Mouse (Mus musculus): Measurements from ENCODE around the gene Spp1. TPM values are rescaled to one million over a fixed set of nuclear protein-coding genes. Genes with fewer than 3 reads are reported as not detected.
A peak's percentile ranks its signal among the peaks of the same experiment; 100 is the strongest.

The Spp1 gene
- total RNA-seq (2021) = 19.6 and 46.5 TPM in 2 replicates
- long read RNA-seq, experiment 1, transcript Spp1-205 (7 exons, 1,456 nt) = minor isoform, 8 of 166 reads
- long read RNA-seq, experiment 1, transcript Spp1-201 (7 exons, 1,410 nt) = major isoform, 153 of 166 reads
- long read RNA-seq, experiment 1, partial matches to known transcripts = 2 of 166 reads
- long read RNA-seq, experiment 1, other reads (novel, unspliced or antisense) = 3 of 166 reads
- long read RNA-seq, experiment 2, transcript Spp1-201 (7 exons, 1,410 nt) = major isoform, 73 of 83 reads
- long read RNA-seq, experiment 2, transcript Spp1-205 (7 exons, 1,456 nt) = minor isoform, 6 of 83 reads
- long read RNA-seq, experiment 2, partial matches to known transcripts = 2 of 83 reads
- long read RNA-seq, experiment 2, other reads (novel, unspliced or antisense) = 0 of 83 reads

GRCm38 (mm10) chr5:104434835-104435301 is at the start of gene Spp1:
Gene Spp1 (plus strand): TSS chr5:104435118.
- no peak for DNase-seq

DNA sequence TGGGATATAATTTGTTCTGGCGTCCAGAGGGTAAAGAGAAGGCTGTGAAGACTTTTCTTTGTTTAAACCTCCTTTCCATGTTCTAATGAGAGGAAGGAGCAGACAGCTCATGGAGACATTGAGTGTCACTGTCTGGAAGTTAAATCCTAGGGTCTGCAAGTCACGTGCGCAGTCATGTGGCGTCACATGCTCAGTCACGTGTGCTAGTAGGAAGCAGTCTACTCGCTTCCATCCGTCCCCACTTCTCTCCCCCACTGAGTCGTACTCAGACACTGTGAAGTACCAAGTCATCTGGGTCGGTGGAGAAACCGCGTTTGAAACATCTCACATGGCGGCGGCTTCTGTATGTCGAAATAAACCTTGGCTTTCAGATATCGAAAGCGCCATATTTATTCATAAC is 49.4 kb upstream of the Spp1 start:
- no peak for DNase-seq

GRCm38 (mm10) chr5:104386908-104387307 is 48.0 kb upstream of the Spp1 start:
- DNase-seq = no peak

DNA sequence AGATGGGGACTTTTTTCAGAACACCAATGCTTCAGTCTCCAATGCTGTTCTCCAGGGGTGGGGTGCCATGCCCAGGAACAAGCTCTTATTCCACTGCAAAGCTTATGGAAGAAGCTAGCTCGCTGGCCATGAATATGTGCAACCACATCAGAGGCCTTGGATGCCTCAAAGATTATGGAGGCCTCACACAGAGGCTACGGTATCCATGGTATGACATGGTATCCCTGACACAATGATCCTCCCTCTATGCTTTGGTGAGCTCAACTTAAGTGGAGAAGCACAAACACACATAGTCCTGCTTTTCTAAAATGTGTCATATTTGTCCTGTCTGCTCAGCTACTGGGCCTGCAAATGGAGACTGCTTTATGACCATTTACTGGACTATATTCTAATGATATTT is 44.0 kb upstream of the Spp1 start:
- no peak for DNase-seq

DNA sequence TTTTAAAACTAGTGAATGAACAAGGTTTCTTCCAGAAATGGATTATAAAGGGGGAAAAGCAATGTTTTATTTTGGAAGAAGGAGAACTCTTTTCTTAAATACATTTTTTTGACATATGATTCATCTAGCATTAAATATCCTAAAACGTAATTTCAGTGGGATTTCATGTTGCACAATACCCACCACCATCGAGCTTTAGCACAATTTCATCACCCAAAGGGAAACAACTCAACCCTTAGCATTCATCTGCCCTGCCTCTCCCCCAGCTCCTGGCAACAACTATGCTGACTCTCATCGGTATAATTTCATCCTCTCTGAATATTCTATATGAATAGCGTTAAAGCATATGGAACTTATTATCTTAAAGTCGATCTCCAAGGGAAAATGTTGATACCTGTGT is 42.1 kb upstream of the Spp1 start:
- DNase-seq = no peak

GRCm38 (mm10) chr5:104396286-104396685 is 38.6 kb upstream of the Spp1 start:
- DNase-seq = no peak

GRCm38 (mm10) chr5:104398001-104398400 is 36.9 kb upstream of the Spp1 start:
- no peak for DNase-seq

DNA sequence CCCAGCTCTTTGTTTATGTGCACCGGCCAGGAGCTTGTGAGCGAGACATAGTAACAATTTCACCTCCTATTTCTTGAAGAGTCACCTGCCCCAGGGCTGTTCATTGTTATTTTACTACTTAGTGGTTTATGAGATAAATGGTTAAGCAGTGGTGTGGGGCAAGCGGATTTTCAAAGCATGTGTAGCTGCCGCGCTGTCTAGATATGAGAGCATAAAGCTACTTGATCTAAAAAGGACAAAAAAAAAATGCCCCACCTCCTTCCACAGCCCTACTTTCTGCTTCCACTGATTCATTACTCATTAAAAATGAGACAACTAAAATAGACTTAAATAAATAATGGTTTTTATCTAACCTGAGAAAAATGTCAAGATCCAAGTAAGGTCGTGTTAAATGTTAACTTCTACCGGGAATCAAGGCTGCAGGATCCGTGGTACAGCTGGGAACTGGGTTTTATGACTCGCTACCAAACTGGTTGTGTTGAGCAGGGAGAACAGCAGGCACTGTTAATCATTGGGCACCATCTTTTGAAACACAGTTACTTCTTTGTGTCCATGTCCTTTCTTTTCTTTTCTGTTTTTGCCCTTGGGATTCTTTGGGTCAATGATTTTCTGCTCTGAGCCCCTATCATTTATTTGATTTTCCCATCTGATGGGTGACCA is 35.5 kb upstream of the Spp1 start:
- no peak for DNase-seq

DNA sequence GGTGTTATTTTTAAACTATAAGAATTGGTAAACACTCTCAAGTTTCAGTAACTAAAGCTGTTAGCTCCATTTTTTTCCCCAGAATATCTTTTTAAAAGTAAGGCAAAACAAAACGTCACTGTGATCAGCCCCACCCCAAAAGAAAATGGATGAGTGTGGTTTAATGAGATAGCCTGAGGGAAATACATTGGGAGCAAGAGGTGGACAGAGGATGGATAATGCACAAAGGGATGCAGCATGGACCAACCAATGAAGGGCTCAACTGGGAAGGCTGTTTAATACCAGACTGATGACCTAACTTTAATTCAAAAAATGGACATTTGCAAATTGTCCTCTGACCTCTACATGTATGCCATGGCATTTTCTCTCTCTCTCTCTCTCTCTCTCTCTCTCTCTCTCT is 34.9 kb upstream of the Spp1 start:
- DNase-seq = no peak

GRCm38 (mm10) chr5:104402651-104403050 is 32.3 kb upstream of the Spp1 start:
- no peak for DNase-seq

DNA sequence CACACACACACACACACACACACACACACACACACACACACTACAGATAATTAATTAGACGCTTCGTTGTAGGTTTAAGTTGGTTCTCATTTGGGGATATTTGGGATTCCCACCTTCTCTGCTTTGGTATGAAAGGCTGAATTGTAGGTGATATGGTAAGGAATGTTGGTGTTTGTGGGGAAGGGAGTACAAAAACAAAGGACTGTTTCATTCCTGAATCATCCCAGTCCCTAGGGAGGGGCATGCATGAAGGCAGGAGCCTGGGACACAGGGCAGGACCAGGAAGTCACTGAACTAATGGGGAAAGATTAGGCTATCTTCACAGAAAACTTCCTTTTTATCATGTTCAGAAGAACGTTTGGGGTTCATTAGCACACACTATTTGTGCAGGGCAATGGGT is 31.6 kb upstream of the Spp1 start:
- no peak for DNase-seq

DNA sequence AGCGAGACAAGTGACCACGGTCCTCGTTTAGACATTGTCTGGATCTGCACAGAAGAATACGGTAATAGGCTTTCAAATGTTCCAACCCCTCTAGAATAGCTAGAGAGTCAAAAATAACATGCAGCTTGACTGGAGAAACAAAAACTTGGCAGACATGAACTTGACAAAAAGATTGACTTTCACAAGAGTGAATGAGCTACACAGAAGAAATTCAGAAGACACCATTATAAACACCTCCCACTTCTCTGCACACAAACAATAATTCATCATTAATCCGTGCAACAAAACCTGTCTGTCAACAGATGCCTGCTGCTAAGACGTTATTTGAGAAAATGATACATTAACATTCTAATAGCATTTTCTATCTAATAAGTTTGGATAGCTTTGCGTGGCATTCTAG is 30.4 kb upstream of the Spp1 start:
- no peak for DNase-seq

DNA sequence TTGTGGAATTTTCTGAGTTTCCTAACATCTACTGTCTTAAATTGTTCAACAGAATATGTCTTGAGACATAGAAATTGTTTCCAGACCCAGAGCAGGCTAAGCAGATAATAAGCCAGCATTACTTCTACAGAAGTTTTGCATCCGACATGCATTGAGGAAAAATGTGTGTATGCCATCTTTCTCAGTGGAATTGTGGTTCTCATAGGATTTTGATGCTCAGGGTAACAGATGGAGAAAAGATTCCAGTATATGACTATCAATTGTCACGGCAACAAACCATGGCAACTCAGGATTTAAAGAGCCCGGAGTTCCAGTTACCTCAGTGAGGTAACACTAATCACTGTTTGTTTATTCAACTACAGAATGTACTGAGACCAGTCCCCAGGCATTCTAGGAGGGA is 29.9 kb upstream of the Spp1 start:
- DNase-seq = no peak

DNA sequence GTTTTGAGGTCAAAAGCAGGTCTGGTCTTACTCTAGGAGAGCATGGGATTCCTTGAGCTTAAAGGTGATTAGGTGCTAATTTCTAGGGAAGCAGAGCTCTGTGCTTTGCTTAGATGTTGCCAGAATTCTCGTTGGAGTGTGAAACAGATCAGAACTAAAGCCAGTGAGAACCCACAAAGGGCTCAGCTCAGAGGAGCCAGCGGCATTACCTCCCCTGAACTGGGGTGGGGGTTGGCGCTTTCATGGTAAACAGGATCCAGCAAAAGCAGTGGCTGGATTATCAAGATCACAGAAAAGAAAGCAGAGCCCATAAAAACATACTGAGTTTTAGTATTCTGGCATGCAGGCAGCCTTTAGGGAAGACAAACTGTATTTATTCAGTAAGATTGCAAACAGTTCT is 28.2 kb upstream of the Spp1 start:
- no peak for DNase-seq

- DNase-seq = peak; percentile 29
Observed at GRCm38 (mm10) chr5:104407541-104408231, 27.2 kb upstream of the Spp1 start.

DNA sequence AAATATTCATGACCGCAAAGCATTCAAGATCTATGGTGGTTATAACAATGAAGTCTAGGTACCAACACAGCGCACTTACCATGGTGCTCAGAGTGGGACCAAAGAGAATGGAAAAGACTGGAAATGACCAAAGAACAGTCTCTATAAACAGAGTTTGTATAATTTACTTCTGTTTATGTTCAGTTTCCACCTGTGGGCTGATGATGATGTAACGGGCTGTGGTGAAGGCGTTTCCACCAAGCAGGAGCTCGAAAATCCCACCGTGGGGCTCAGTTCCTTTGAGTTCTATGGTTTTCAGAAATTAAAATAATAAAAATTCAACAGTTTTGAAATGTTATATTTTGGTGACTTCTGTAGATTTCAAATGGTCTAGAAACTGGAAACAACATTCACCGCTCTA is 26.4 kb upstream of the Spp1 start:
- no peak for DNase-seq

DNA sequence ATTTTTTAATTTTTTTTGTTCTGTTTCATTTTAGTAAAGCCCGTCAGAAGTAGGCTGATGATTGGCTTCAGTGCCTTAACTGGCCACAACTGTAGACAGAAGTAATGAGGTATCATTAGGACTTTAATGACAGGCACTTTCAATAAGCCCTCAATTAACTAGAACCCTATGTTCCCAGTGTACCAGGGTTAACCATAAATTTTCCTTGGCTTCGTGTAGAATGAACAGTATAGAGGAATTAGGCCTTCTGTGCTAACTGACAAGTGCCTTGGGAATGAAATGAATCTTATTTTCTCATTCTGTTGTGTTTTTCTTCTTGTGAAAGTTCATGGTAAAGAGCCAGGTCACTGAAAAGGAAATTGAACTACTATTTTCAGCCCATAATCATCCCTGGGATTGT is 18.9 kb upstream of the Spp1 start:
- no peak for DNase-seq

DNA sequence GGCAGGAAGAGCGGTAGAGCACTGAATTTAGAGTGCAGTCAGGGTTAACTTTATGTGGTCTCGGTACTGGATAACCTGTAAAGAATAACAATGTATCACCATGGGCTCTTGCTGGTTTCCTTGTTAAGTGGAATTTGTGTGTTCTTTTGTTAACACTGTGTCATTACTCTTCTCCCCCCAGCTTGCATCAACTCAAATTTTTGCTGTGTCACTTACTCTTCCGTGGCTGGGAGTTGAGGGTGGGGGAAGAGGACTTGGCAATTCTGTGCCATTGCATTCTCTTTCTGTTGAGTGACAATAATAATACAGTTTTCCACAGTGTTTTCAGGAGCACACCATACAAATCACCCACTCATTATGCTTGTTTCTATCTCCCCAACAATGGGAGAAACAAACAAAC is 17.9 kb upstream of the Spp1 start:
- no peak for DNase-seq

DNA sequence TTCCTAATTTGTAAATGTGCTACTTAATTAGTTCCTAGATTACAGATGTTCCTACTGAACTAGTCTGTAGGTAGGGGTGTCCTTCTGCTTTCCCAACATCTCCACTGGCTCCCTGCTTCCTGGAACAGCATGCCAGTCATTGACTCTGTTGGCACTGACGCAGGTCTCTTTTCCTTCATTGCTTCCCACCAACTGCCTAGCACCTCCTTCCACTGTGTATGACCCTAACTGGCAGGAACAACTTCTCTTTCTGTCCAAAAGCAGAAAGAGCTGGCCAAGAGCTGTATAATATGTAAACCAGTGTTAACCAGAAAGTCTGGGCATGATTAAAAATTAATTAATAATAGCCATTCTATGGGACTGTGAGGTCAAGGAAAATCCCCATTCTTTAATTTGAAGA is 17.2 kb upstream of the Spp1 start:
- DNase-seq = no peak

DNA sequence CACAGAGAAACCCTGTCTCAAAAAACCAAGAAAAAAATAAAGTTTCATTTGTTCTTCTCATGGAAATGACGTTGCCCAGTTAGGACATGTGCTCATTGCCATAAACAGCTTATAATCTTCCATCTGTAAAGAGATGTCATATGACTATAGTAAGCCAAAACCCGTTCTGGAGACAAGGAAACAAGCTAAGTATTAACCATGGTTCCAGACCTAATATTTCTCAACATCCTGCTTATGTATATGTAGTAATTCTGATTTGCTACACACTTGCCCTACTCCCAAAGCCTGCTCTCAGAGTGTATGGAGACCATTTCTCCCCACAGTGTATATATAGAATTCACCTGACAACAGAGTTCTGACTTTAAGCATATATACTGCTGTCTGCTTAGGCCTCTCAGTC is 12.9 kb upstream of the Spp1 start:
- DNase-seq = no peak

DNA sequence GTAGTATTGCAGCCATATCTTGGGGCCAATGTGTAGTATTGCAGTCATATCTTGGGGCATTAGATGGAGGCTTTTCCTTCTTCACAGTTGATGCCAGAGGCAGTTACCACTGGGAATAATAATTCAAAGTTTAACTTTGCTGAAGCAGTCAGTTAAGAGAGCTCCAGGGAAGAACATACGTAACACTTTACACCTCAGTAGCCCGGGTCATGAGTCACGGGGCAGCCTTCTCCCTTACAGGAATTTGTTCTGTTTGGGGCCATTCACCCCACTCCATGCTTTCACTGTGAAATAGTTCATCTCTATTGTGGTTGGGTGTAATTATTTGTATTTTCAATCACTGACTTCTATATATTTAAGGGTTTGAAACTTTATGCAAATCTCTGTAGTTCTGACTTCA is 11.1 kb upstream of the Spp1 start:
- no peak for DNase-seq

DNA sequence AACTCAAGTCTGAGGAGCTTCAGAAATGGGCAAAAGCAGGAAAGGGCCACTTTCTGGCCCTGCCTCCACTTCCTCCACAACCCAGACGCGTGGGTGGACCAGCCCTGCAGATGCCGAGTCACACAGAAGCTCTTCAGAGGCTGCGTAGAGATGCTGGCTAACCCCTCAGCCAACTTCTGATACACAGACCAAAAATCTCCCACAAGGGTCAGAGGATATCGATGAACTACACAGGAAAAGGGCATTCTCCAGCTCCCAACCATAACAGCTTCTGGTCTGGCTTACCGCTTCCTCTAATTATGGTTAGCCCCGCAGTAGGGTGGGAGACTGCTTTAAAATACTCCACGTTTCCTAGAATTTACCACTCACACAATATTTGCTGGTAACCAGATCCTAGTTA is 9.0 kb upstream of the Spp1 start:
- DNase-seq = no peak

DNA sequence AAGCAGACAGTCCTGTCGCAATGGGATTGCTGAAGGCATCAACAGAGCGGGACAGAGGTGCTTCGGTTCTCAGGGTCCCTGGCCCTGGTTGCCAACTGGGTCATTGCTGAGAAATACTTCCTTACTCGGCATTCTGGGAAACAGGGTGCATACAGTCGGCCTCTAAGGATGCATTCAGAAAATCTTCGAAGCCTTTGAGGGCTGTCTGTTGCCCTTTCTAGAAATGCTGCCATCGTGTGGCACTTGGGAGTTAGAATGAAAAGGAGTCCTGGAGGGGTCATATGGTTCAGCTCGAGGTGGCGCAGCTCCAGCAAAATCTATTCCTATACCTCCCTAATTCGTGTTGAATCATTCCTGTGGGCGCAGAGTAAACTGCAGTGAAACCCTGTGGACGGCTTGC is 2.0 kb upstream of the Spp1 start:
- DNase-seq = peak; percentile 55

Data from adrenal gland, postnatal 14 days (tissue).